Mouse (Mus musculus) frontal cortex, postnatal 25 days (tissue): ENCODE results near the gene Trim2.

Experiments used
- DNase-seq, 2 experiments: peaks; one replicate each; pipeline ENCODE4 v3.0.0; 2022; ENCODE audit warnings: low spot score in 2 of 2

The Trim2 gene

DNA sequence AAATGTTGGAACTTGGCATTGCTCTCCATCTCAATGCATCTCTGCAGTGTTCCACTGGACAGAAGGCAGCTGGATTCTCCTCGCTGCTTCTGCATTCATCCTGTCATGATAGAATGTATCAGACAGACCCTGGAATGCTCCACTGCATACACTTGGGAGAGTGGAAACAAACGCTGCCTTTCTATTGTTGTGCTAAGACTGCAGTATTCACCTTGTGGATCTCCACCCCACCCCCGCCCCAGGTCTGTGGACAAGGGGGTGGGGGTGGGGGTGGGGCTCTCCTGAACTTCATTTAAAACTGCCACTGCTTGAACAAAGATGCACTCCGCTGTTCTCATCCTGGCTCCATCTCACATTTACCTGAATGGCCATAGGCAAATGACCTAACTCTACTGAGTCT is 112.8 kb downstream of the Trim2 start:
- DNase-seq: no peak

DNA sequence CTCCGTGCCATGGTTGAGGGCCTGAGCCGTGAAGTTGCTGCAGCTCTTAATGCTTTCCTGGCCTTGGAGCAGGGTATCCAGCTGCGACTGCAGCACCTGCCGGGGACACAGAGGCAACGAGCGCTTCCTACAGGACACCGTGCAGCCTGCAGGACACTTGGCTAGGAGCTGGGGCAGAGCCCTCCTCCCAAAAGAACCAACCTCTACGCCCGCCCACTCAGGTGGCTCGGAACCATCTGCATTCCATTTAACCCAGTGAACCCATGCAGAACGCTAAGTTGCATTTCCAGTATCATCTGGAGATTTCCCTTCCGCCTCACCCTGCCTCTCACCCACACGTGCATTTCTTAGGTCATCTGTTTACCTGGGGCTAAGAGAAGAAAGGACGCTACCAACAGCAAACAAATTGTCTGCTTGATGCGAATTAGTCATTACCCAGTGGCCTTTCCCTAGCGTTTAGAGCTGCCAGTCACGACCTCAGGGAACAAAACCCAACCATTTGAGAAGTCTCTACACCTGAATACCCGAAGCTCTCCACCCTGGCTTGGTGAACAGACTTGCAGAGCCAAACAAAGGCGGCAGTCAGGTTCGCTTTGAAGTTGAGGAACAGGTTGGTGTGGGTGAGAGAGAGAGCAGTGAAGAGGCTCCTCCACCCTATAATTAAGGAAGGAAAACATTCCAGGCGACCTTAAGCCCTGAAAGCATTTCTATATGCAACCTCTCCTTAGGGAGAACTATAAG is 115.4 kb downstream of the Trim2 start:
- no peak for DNase-seq

DNA sequence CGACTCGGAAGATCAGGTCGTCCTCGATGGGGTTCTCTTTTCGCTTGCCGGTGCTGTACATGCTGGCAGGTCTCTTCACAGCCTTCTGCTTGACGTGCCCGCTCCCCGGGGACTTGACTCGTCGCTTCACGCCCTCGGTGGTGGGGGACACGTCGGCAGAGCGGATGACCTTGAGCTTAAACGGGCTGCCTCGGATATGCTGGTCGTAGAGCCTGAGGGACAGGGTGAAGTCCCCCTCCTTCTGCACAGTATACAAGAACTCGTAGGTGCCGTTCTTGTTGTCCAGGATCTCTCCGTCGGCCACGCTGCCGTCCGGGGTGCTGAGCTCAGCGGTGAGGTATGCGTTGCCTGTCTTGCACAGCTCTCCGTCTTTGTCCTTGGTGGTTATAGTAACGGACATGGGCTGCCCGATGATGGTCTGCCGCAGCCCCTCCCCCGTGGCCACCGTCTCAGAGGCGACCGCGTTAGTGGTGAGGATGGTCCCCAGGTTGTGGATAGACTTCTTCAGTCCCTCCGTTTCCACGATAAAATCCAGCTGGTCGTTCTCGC is 116.1 kb downstream of the Trim2 start:
- DNase-seq: no peak

DNA sequence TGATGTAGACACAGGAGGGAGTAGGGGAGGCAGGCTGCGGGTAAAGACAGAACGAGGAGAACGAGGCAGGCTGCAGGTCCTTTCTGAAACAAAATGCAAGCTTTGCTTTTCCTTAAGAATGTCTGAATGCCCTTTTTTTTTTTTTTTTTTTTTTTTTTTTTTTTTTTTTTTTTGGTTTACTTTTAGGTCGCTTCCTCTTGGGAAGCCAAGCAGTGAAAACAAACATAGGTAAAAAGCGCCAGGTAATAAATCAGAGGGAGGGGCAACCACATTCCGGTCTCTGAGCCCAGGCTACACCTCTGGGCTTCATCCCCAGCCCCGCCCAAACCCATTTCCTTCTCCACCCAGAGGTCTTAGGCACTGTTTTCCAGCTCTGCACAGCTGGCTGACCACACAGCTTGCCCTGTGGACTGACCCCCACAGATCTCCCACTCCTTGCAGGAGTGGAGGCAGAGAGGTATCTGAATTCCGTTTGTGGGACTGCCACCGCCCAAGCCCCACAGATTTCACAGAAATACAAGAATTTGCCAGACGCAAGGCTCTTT is 117.0 kb downstream of the Trim2 start:
- no peak for DNase-seq

DNA sequence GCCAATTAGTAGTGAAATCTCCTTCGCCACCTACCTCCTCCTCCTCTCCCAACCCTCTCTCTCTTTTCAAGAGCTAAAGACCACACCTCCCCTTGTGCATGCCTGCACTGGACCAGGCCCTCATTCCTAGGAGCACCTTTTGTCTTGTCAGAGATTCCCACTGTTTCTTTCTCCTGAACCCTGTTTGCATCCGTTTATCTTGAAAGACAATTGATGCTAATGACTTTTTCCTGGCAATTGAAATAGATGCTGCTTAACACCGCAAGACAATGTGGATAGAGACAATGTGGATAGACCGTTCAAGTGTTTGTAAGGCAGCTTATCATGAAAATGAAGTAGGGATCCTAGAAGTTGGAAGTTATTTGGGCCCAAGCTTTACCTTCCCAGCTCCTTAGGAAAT is 125.0 kb downstream of the Trim2 start:
- no peak for DNase-seq

DNA sequence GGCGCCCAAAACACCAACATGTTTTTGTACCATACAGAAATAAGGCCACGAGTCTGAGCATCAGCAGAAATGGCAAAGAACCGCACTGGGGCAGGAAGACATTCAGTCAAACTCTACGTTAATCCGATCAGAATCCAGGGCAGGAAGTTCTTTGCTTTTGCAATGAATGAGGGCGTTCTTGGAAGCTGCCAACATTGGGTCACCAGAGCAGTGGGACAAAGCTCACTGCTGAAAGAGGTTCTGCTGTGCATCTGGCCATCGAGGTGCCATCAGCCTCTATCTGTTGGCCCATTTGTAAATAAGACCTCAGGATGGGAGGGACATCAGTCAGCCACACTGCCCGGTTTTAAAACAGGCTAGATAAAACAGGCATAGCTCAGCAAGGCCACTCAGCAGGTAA is 125.6 kb downstream of the Trim2 start:
- DNase-seq: no peak

DNA sequence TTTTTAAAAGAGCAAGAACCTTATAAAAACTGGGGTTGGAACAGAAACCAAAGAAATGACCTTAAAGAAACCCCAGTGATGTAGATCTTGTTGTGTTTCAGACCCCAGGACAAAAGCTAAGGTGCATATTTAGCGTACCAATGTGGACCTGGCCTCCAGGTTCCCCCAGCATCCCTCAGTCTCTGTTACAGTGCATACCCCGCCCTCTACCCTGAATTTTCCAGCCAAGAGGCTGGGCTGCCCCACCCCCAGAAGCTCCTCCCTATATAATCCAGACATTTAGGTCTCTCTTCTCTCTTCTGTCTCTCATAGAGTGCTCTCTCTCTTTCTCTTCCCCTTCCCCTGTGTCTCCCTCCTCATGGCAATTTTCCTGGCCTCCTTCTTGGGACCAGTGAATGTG is 126.4 kb downstream of the Trim2 start:
- no peak for DNase-seq

DNA sequence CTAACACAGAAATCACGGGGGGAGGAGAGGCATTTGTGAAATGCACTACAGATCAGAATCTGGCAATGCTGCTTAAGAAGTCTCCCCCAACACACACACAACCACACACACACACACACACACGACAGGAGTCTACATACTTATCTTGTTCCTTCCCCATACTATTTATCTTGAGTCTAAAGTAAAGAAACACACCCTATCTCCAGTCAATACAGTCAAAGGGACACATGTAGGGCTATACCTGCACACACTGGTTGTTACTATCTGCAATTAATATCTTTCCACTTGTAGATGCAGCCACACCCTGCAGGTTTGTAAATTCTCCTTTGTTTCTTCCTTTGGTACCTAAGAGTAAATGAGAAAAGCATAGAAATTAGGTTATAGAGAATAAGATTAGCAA is 128.8 kb downstream of the Trim2 start:
- no peak for DNase-seq

DNA sequence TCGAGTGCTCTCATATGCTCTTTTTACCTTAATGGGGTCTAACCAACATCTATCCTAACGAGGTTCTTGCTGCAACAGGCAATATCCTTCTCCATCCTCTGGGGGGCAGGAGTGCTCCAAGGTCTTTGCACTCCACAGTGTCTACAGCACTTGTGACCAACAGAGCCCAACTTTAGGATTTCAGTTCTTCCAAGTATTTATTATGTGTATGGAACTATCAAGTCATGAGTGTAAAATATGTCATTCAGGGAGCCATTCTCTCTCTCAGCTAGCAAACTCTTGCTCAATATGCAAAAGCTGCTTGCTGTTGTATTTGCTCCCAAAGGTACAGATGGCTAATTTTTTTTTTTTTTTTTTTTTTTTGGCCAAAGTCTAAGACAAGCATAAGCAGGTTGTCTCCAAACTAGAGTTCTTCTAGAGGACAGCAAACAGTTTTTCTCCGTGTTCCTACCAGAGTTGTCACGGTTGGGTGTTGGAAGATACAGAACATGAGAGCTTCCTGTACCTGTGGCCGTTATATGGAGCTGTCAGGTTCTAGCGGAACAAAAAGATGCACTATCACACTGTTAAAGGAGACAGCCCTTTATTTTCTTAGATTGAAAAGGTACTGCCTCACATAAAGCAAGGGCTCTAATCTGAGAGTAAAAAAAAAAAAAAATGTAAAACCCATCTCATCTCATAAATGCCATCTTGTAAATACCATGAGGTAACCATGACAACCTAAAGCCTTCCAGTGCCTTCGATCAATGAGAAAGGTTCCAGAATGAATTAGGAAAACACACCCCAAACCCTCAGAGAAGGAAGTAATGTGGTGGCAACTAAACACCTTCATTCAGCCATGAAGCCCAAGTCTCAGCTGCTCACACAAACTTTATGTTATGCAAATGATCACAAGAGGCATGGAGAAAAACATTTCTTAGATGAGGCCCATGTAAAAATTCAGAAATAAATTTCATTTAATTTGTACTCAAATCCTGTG is 131.1 kb downstream of the Trim2 start:
- peak; percentile 43 to 52 for DNase-seq

DNA sequence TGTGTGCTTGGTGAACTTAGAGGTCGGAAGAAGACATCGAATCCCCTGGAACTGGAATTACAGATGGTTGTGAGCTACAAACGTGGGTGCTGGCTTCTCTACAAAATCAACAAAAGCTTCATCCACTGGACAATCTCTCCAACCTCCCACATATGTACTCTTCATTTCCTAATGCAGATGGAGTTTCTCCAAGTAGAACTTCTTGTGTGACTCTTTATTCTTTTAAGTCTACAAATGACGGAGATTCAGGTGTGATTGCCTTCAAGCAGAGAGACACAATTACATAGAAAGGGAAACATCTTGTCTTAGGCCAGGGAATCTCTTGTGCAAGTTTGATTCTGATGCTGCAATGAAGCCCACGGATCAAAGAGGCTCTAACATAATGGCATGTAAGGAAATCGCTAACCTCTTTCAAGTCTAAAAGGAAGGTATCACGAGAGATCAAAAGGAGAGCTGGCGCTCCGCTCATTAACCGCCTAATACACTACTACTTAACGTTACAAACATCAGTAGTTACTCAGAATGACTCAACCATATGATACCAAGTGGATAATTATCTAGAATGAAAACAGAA is 133.0 kb downstream of the Trim2 start, which contains the start of gene Gm6525:
Gene Gm6525, plus strand, starts transcription at position 524 of the 574 bp plus-strand sequence.
- no peak for DNase-seq

DNA sequence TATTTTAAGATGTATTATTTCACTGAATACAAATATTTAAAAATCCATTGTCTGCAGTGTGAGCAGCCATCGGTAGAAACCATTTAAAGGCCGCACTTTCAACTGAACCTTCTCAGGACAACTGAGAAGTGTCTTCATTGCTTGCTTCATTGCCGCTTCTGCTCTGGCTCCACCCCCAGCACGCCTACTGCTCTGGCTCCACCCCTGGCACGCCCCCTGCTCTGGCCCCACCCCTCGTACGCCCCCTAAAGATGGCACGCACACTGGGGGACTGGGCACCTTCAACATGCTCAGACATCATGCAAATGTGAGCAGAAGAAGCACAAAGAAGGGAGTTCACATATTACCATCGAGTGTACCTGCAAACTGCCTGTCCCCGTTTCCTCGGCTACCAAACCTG is 134.3 kb downstream of the Trim2 start:
- no peak for DNase-seq

DNA sequence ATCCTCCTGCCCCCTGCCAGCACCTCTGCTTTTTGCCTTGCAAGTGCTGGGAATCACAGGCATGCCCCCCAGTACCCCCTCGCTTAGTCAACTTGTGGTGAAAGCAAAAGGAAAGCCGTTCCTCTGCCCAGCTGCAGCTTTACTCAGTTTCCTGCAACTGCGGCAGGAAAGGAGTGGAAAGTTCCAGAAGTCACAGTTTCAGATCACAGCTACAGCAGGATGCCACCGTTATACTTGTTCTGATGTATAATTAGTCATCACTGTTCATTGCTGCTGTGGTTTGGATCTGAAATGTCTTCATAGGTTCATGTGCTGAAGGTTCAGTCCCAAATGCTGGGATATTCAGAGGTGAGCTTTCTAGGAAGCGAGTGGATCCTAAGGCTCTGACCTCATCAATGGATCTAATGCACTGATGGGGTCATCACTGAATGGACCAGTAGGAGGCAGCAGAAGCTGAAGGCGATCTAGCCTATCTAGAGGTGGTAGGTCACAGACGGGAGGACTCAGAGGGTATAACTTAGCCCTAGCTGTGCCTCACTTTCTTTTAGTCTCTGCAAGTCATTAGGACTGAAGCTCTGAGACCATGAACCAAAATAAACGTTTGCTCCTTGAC is 137.2 kb downstream of the Trim2 start:
- DNase-seq: no peak

DNA sequence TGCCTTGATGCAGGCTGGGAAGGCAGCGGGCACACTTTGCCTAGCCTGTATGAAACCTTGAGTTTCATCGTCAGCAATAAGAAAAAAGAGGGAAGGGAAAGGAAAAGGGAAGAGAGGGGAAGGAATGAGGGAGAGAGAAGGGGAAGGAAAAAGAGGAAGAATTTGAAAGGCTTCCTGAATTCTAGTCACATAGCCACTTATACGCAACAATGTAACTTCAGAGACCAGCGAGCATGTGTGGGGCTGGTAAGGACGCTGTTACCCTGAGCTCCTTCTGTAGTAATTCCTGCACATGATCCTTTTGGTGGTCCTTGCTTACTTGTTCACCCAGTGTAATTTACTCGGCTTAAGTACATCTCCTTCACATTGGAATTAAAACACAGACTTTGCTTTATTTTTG is 137.7 kb downstream of the Trim2 start:
- no peak for DNase-seq

DNA sequence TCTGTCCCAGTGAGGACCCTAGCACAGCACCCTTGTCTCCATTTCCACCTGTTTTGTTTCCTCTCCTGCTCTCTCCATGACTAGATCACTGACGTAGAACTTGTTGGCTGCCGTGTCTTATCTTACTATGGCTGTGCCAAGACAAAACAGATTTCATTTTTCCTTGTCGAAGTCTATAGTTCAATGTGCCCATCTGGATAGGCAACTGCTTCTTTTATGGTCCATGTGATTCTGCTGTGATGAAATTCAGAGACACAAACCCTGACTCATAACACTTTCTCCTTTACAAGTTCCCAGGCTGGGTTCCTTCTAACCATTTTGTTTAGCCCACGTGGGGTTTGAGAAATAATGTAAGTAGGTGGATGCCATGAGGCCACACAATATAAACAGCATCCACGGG is 140.6 kb downstream of the Trim2 start:
- DNase-seq: no peak

DNA sequence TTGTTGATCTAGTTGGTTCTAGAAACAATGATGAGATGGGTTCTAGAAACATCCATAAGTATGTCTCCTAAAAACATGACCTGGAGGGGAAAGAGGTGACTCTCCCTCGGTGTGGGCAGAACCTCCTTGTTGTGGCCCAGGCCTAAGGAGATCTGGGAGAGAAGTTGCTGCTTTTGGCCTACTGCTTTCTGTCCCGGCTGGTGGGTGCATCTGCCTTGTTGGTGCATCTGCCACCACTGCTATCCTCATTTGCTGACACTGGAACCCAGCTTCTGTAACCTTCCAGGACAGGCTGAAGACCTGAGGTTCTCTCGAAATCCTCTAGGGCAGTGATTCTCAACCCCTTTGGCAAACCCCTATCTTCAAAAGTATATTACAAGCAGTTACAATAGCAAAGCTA is 141.3 kb downstream of the Trim2 start:
- no peak for DNase-seq

DNA sequence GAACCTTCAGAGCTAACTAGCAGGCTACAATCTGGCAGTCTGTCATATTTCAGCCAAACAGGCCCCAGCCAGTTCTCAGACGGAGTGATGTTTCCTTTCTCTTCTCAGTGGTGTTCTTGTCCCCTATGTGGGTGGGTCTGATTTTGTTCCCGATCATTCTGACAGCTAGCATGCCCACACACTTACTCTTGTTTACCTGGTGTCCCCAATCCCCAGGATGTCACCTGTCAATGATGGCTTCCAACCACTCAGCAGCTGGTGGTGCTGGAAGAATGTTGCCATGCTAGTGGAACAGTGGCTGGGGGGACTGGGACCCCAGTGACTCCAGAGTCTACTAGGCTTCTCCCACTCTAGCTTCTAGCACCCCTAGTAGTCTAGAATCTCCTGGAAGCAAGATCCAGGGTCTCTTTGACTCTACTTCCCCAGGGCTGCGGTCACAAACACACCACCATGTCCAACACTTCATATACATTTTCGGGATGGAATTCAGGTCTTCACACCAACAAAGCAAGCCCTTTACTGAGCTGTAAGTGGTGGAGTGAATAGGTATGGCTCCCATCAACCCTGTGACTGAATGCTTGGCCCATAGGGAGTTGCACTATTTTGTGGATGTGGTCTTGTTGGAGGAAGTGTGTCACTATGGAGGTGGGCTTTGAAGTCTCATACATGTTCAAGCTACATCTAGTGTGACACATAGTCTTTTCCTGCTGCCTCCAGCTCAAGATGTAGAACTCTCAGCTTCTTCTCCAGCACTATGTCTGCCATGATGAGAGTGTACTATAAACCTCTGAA is 148.9 kb downstream of the Trim2 start:
- DNase-seq: no peak

DNA sequence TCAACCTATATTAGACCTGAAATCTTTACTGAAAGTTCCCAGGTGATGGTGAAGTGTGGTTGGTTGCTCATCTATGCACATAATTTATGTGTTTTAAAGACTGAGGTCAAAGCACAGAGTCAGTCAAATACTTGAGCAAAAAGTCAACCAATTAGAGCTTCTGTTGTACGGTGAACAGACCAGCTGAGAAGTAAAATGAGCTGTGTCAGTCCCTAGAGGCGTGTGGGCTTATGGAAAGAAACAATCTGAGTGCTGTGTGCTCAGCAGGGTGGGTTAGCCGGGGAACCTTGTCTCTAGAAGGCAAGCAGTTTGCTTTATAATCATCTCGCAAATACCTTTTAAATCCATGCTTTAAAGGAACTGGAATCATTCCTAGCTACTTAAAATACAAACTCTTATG is 149.7 kb downstream of the Trim2 start:
- DNase-seq: no peak

DNA sequence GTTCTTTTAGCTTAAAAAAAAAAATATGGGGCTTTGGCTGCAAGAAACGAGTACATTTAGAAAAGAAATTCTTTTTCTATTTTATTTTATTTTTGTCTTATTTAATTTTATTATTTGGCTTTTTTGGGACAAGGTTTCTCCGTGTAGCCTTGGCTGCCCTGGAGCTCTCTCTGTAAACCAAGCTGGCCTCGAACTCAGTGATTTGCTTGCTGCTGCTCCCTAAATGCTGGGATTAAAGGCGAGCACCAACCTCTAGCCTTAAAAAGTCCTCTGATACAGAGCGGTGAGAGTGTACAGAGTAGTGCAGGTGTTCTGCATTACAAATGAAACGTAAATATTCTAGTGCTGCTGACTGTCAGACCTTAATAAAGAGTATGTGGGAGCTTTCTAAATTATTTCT is 150.6 kb downstream of the Trim2 start:
- DNase-seq: no peak

DNA sequence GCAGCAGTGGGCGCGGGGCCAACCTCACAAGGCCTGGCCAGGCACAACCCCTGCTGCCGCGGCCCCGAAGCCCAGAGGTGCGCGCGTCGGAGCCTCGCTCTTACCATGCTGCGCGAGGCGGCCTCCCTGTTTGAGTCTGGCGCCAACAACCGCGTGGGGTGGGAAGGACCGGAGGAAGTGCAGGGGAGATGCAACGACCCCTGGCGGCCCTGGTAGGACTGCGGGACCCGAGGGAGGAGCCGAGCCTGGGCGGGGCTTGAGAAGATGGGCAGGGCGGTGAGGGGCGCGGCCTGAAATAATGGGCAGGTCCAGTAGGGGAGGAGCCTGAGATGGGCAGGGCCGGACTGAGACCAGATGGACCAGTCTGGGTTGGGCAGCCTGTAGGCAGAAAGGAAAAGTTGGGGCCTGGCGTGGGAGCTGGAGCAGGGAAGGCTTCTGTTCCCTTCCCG is 151.1 kb downstream of the Trim2 start, which contains the start of gene Mnd1:
Gene Mnd1, minus strand, starts transcription at position 229 of the 449 bp plus-strand sequence.
- DNase-seq: peak; percentile 94 to 96

DNA sequence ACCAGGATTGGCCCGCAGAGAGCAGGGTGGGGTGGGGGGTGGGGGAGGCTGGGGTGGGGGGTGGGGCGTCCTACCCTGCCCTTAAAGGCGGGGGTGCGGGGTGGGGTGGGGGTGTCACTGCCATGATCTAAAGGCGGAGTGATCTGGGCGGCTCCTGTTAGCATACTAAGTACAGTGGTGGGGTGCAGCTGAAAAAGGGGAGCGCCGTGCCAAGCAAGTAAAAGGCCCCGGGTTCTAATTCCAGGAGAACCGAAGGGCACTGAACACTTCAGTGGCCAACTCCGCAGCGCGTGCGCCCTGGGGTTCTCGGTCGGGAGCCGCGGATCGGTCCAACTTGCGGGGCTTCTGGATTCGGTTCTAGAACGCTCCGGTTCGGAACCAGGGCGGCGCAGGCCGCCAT is 151.5 kb downstream of the Trim2 start:
- DNase-seq: no peak
